Mouse (Mus musculus): ENCODE measurements around the gene Krtap5-4. TPM values are rescaled to one million over a fixed set of nuclear protein-coding genes. Genes with fewer than 3 reads are reported as not detected.
"Not testable (repeated sequence)": the region's sequence is repeated elsewhere in the genome, so short reads cannot be mapped to it uniquely, and the experiment has no call there.

Gene Krtap5-4
- not detected for total RNA-seq (2021)

GRCm38 (mm10) chr7:142303249-142303648 is at the start of gene Krtap5-4:
Gene Krtap5-4 (plus strand): TSS chr7:142303549.
- DNase-seq (ENCODE audit: extremely low spot score in 1 of 2, low spot score in 1 of 2): no peak

GRCm38 (mm10) chr7:142255517-142255916 is 47.8 kb upstream of the Krtap5-4 start:
- peak in 1 of 2 experiments; percentile 47 for DNase-seq (ENCODE audit: extremely low spot score in 1 of 2, low spot score in 1 of 2)

GRCm38 (mm10) chr7:142258254-142258653 is 45.1 kb upstream of the Krtap5-4 start, which contains the start of gene Gm2431:
Gene Gm2431 (minus strand): TSS chr7:142258354.
- DNase-seq (ENCODE audit: extremely low spot score in 1 of 2, low spot score in 1 of 2): not testable (repeated sequence)

- DNase-seq (ENCODE audit: extremely low spot score in 1 of 2, low spot score in 1 of 2): not testable (repeated sequence)
Measured at GRCm38 (mm10) chr7:142274263-142274662, 29.1 kb upstream of the Krtap5-4 start, which contains the start of gene Gm4559. Gene Gm4559 (minus strand): TSS chr7:142274363.

- peak; percentile 43 to 75 for DNase-seq (ENCODE audit: extremely low spot score in 1 of 2, low spot score in 1 of 2)
Measured at GRCm38 (mm10) chr7:142278183-142278582, 25.2 kb upstream of the Krtap5-4 start.

GRCm38 (mm10) chr7:142279291-142279690 is 24.1 kb upstream of the Krtap5-4 start:
- DNase-seq (ENCODE audit: extremely low spot score in 1 of 2, low spot score in 1 of 2): not testable (repeated sequence)

- DNase-seq (ENCODE audit: extremely low spot score in 1 of 2, low spot score in 1 of 2): not testable (repeated sequence)
Measured at GRCm38 (mm10) chr7:142282847-142283246, 20.5 kb upstream of the Krtap5-4 start.

- peak; percentile 13 to 16 for DNase-seq (ENCODE audit: extremely low spot score in 1 of 2, low spot score in 1 of 2)
Measured at GRCm38 (mm10) chr7:142284023-142284591, 19.2 kb upstream of the Krtap5-4 start.

GRCm38 (mm10) chr7:142284615-142285080 is 18.7 kb upstream of the Krtap5-4 start:
- DNase-seq (ENCODE audit: extremely low spot score in 1 of 2, low spot score in 1 of 2): peak; percentile 73 to 98

GRCm38 (mm10) chr7:142285130-142285835 is 18.1 kb upstream of the Krtap5-4 start:
- DNase-seq (ENCODE audit: extremely low spot score in 1 of 2, low spot score in 1 of 2): peak in 1 of 2 experiments; percentile 11

GRCm38 (mm10) chr7:142285910-142286612 is 17.3 kb upstream of the Krtap5-4 start:
- not testable (repeated sequence) for DNase-seq (ENCODE audit: extremely low spot score in 1 of 2, low spot score in 1 of 2)

- DNase-seq (ENCODE audit: extremely low spot score in 1 of 2, low spot score in 1 of 2): peak in 1 of 2 experiments; percentile 47
Measured at GRCm38 (mm10) chr7:142293851-142294250, 9.5 kb upstream of the Krtap5-4 start.

GRCm38 (mm10) chr7:142295418-142295817 is 7.9 kb upstream of the Krtap5-4 start:
- no peak for DNase-seq (ENCODE audit: extremely low spot score in 1 of 2, low spot score in 1 of 2)

GRCm38 (mm10) chr7:142296108-142296507 is 7.2 kb upstream of the Krtap5-4 start:
- DNase-seq (ENCODE audit: extremely low spot score in 1 of 2, low spot score in 1 of 2): not testable (repeated sequence)

- DNase-seq (ENCODE audit: extremely low spot score in 1 of 2, low spot score in 1 of 2): not testable (repeated sequence)
Measured at GRCm38 (mm10) chr7:142297018-142297417, 6.3 kb upstream of the Krtap5-4 start, which contains the start of gene Krtap5-1. Gene Krtap5-1 (minus strand): TSS chr7:142297118.

- not testable (repeated sequence) for DNase-seq (ENCODE audit: extremely low spot score in 1 of 2, low spot score in 1 of 2)
Measured at GRCm38 (mm10) chr7:142303929-142304328, 580 bp downstream of the Krtap5-4 start.

GRCm38 (mm10) chr7:142314600-142315285 is 11.4 kb downstream of the Krtap5-4 start:
- DNase-seq (ENCODE audit: extremely low spot score in 1 of 2, low spot score in 1 of 2): no peak

GRCm38 (mm10) chr7:142316558-142316957 is 13.2 kb downstream of the Krtap5-4 start:
- peak in 1 of 2 experiments; percentile 49 for DNase-seq (ENCODE audit: extremely low spot score in 1 of 2, low spot score in 1 of 2)

- no peak for DNase-seq (ENCODE audit: extremely low spot score in 1 of 2, low spot score in 1 of 2)
Measured at GRCm38 (mm10) chr7:142317216-142317615, 13.9 kb downstream of the Krtap5-4 start.

- DNase-seq (ENCODE audit: extremely low spot score in 1 of 2, low spot score in 1 of 2): no peak
Measured at GRCm38 (mm10) chr7:142319124-142319523, 15.8 kb downstream of the Krtap5-4 start.

Data from layer of hippocampus, postnatal 25 days (tissue).